Mouse (Mus musculus): ENCODE data around the gene Kazald1.
"Not testable (repeated sequence)": the region's sequence is repeated elsewhere in the genome, so short reads cannot be mapped to it uniquely, and the experiment has no call there.

Kazald1 gene

GRCm38 (mm10) chr19:45074580-45075322 lies at the start of gene Kazald1:
TSS of gene Kazald1 (plus strand) at chr19:45075241.
- peak; percentile 84 for DNase-seq (ENCODE audit: low read depth, low spot score)

DNA sequence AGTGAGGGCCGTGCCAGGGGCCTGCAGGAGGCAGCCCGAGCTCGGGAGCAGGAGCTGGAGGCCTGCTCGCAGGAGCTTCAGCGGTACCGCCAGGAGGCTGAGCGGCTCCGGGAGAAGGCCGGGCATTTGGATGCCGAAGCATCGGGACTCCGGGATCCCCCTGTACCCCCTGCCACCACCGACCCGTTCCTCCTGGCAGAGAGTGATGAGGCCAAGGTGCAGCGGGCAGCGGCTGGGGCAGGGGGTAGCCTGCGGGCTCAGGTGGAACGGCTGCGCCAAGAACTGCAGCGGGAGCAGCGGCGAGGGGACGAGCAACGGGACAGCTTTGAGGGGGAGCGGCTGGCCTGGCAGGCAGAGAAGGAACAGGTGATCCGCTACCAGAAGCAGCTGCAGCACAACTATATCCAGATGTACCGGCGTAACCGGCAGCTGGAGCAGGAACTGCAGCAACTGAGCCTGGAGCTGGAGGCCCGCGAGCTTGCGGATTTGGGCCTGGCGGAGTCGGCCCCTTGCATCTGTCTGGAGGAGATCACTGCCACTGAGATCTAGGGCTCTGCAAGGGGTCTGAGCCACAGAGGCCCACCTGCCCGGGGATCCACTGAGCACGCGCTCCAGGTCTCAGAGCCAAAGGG lies 49.0 kb upstream of the Kazald1 start:
- DNase-seq (ENCODE audit: low read depth, low spot score) = no peak

- DNase-seq (ENCODE audit: low read depth, low spot score) = no peak
These were observed 47.9 kb upstream of the Kazald1 start for GRCm38 (mm10) chr19:45026958-45027670.

DNA sequence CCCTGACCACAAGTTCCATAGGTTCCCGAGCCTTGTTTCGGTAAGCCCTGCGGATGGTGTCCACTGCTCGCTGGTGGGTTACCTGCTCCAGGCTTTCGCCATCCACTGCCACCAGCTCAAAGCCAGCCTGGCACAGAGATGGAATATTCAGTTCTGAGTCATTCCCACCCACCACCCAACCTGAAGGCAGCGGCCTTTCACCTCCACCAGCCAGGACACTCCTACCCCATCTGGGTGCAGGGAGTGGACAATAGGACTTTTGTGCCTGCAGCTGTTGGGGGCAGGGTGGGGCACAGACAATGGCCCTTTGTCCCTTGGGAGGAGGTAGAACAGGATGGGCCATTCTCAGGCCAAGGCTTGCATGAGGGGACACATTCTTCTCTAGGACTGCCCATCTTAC lies 47.2 kb upstream of the Kazald1 start:
- DNase-seq (ENCODE audit: low read depth, low spot score) = no peak

- no peak for DNase-seq (ENCODE audit: low read depth, low spot score)
These were observed 46.3 kb upstream of the Kazald1 start for GRCm38 (mm10) chr19:45028746-45029145.

DNA sequence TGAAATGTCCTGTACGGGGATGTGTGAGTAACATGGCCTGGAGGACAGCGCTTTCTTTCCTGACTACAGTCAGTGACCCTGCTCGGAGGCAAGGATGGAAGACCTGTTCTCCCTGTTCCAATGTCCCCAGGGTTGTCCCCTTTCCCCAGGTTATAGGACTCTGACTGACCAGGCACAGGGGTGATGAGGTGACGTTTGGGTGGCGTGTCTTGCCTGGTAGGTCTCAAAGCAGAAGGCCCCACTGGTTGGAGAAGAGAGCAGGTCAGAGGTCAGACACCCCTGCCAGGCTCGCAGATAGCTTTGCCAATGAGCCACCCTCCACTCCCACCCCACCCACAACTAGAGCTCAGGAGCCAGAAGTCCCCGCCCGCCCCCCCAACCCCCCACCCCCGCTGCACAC lies 45.5 kb upstream of the Kazald1 start:
- DNase-seq (ENCODE audit: low read depth, low spot score) = no peak

- no peak for DNase-seq (ENCODE audit: low read depth, low spot score)
These were observed 44.9 kb upstream of the Kazald1 start for GRCm38 (mm10) chr19:45030111-45030510.

- DNase-seq (ENCODE audit: low read depth, low spot score) = peak; percentile 37
These were observed 44.0 kb upstream of the Kazald1 start for GRCm38 (mm10) chr19:45030746-45031693.

DNA sequence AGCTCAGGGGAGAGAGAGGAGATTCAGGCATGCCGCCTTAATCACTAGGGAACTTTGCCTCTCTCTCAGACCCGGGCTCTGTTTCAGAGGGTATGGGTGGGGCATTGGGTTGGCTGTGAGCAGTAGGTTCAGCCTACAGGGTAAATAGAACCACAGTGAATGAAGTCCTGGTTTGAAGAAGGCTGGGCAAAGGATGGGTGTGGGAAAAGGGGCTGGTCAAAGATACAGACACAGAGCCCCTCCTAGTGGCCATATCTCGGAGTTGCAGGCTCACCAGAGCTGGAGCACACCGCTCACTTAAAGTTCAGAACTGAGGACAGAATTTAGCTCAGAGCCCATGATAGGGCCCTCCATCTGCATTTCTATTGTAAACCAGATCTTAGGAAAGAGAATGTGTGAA lies 43.3 kb upstream of the Kazald1 start:
- DNase-seq (ENCODE audit: low read depth, low spot score) = no peak

DNA sequence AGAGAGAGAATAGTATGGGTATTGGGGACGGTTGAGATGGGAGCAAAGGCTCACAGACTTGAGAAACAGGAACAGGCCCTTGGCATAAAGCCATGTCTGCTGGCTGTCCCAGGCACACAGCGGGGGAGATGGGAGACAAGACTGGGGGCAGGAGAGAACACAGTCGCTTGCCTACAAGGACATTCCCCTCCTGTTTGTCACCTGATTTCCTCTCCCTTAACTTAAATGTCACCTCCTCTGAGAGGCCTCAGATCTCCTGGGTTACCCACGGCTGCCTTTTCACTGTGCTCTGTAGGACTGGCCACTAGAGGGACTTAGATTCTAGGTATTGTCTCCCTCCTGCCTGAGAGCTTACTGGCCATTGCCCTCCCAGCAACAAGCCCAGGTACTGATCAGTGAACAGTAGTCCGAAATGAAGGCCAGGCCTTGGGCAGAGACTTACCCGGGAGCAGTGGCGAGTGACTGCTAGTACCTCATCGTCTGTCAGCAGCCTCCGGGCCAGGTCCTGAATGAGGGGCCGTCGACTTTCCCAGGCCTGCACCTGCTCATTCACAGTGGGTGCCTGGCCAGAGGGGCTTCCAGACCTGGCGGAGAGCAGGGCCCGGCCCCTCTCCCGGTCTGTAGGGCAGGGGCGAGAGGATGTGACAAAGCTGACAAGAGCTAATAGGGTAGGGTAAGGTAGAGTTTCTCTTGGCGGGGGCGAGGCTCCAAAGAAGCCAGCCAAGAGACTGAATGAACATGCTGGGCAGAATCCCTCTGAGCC lies 42.3 kb upstream of the Kazald1 start:
- no peak for DNase-seq (ENCODE audit: low read depth, low spot score)

DNA sequence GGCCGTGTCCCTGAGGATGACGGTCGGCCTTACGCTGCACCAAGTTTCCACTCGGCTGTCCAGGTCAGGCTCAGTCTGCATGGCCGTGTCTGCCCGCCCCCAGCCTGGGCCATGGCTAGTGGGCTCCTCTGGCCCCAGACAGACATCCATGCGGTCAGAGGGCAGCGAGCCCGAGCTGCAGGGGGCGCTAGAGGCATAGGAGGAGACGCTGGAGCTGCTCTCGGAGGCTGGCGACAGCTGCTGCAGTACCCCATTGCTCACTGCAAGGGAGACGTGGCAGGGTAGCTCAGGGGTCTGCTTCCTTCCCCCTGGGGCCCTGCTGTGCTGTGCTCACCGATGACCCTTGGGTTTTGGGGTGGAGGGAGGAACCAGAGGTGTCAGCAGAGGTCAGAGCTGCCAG lies 38.2 kb upstream of the Kazald1 start:
- DNase-seq (ENCODE audit: low read depth, low spot score) = no peak

GRCm38 (mm10) chr19:45038198-45038597 lies 36.8 kb upstream of the Kazald1 start:
- DNase-seq (ENCODE audit: low read depth, low spot score) = not testable (repeated sequence)

DNA sequence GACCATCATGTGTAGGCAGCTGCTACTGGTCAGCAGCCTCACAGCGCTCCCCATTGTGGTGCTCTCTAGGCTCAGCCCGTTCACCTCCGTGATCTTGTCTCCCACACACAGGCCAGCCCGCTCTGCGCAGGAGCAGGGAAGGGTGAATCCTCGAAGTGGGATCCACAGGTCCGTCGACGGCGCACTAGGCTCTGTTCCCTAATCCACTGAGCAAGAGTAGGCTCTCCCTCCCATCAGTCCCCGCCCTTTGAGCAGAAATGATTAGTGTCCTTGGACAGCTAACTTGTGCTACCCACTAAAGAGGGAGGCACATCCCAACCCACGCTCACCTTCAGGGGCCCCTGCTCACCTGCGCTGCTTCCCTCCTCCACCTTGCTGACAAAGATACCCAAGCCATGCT lies 34.8 kb upstream of the Kazald1 start:
- no peak for DNase-seq (ENCODE audit: low read depth, low spot score)

DNA sequence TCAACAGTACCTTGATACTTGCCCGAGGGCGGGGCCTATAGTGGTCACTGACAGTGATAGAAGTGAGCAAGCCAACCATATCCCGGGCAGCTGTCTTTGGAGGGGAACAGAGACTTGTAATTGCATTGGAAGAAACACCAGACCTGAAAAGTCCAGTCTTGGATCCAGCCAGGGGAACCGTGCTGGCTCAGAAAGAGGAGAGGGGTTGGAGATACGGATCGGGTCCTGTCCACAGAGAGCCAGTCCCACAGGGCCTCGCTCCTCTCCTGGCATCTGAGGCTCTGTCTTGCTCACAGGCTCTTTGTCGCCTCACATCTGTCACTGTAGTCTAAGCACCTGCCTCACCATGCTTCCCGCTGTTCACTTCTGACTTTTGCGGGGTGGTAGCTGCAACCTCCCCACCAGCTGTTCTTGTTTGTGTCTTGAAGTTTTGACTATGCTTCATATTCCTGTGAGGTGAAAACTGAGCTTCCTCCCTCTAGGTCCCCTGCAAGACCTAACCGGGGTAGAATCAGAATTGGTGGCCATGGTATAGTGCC lies 30.6 kb upstream of the Kazald1 start:
- DNase-seq (ENCODE audit: low read depth, low spot score) = no peak

- DNase-seq (ENCODE audit: low read depth, low spot score) = no peak
These were observed 29.8 kb upstream of the Kazald1 start for GRCm38 (mm10) chr19:45045236-45045635.

GRCm38 (mm10) chr19:45045651-45046050 lies 29.4 kb upstream of the Kazald1 start, which contains the start of gene Pdzd7:
TSS of gene Pdzd7 (minus strand) at chr19:45045717.
- no peak for DNase-seq (ENCODE audit: low read depth, low spot score)

DNA sequence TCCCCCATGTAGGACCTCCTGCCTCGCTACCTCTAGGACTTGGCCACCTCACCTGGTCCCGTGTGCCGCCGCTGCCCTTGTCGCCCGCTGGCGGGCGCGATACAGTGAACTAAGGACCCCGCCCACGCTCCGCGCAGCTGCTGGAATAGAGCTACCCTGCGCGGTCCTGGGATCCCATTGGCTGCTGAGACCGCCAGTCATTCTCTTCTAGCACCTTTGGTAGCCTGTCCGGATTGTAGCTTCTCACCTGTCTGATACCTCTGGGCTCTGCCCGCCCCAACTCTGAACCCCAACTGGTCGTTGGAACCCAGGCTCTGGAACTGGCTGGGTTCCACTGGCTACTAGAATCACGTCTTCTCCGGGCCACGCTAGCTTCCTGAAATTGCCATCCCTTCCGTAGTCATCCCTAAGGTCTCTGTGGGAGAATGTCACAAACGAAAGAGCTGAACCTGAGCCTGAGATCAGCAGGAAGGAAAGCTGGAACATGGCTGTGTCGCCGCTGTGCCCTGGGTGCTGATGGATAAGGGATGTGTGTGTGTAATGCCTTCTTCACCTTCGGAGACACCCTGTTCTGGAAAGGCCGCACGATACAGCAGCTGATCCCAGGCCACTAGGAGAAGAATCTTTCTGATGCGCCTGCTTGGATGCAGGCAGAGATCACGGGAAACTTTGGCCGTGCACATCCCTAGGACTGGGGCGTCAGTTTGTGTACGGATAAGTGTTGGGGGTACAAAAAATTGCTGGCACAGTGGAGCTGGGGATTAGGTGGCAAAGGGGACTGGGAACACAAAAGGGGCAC lies 28.3 kb upstream of the Kazald1 start:
- DNase-seq (ENCODE audit: low read depth, low spot score) = peak; percentile 69

- peak; percentile 87 for DNase-seq (ENCODE audit: low read depth, low spot score)
These were observed 27.6 kb upstream of the Kazald1 start, which contains the start of gene Sfxn3 for GRCm38 (mm10) chr19:45047417-45047934. TSS of gene Sfxn3 (plus strand) at chr19:45047503.

DNA sequence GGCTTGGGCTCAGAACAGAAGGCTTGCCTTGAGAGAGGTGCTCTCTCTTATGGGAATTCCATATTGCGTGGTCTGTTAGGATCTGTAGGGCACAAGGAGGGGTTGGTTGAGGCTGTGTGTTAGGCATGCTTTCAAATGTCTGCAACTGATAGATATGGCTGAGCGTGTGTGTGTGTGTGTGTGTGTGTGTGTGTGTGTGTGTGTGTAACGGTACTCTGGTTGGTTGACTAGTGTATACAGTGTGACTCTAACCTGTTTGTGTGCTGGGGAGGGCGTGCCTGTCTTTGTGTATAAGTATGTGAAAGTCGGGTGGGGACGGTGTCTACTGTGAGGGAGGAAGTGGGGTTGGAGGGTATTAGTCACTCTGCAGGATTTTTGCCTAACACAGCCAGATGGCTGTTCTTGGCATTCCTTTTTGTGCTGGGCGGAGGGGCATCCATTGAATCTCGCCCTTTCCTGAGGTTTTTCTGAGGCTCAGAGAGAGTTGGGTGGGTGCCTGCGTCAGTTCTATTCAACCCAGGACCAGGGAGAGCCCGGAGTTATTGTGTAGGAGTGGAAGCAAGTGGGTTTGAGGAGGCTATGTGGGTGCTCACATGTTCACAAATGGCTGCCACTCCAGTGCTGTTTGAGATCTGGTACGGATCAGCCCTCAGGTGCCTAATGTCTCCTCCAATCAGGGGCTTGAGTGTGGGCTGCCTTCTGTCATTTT lies 27.0 kb upstream of the Kazald1 start:
- peak; percentile 40 for DNase-seq (ENCODE audit: low read depth, low spot score)
